Mouse (Mus musculus): ENCODE data around the gene Serpinb9. TPM values are rescaled to one million over a fixed set of nuclear protein-coding genes. Genes with fewer than 3 reads are reported as not detected.
"Not testable (repeated sequence)": the region's sequence is repeated elsewhere in the genome, so short reads cannot be mapped to it uniquely, and the experiment has no call there.

Gene Serpinb9
- polyA plus RNA-seq, 1 experiment from 2014 or later, result 10.8 TPM

DNA sequence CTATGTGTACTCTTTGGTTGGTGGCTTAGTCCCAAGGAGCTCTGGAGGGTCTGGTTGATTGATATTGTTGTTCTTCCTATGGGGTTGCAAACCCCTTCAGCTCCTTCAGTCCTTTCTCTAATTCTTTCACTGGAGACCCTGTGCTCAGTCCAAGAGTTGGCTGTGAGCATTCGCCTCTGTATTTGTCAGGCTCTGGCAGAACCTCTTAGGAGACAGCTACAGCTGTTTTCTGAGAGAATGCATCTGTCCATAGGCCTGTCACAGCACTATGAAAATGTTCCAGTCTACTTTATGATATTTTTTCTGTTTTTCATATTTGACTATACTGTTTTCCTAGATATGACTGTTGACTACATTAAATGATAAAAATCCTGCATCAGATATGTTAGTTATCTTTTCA, 9.3 kb downstream of the Serpinb9 start:
- Histone ChIP-seq H3K36me3 (ENCODE audit: control insufficient read depth, insufficient read depth, low read length) (0 out of 2 replicates have a peak, but pooled peaks cover 12% of the 10 kb centered on the region), H3K27ac (ENCODE audit: low read depth) (no peak overlapping the region), H3K4me1 (replicated peaks; ENCODE audit: control insufficient read depth, insufficient read depth, low read length) (no peaks in the 10 kb centered on the region), H3K4me3 (ENCODE audit: low read depth, low read length) (no peak overlapping the region), H3K27me3 (replicated peaks; ENCODE audit: control insufficient read depth, insufficient read depth, low read length) (no peaks in the 10 kb centered on the region), H3K9me3 (ENCODE audit: control insufficient read depth, low read length) (no peaks in the 10 kb centered on the region), H3K9ac (ENCODE audit: low read length) (no peak overlapping the region), H3K4me2 (ENCODE audit: low read length) (no peak overlapping the region)
- ATAC-seq (replicated peaks; ENCODE audit: low FRiP score, low TSS enrichment, low read depth) (no peak), DNase-seq (ENCODE audit: low spot score) (no peak)
- 79% methylated on average over 1 of the region's 1 CpGs for WGBS

GRCm38 (mm10) chr13:33013271-33013670, 10.2 kb downstream of the Serpinb9 start:
- H3K4me2 ChIP-seq (ENCODE audit: low read length), result no peak overlapping the region
- no peak overlapping the region for H3K27ac ChIP-seq (ENCODE audit: low read depth)
- no peak for DNase-seq (ENCODE audit: low spot score)
- 0 out of 2 replicates have a peak, but pooled peaks cover 12% of the 10 kb centered on the region for H3K36me3 ChIP-seq (ENCODE audit: control insufficient read depth, insufficient read depth, low read length)
- H3K4me1 ChIP-seq (replicated peaks; ENCODE audit: control insufficient read depth, insufficient read depth, low read length), result no peaks in the 10 kb centered on the region
- H3K9me3 ChIP-seq (ENCODE audit: control insufficient read depth, low read length), result no peaks in the 10 kb centered on the region
- WGBS, result 49% methylated on average over 2 of the region's 2 CpGs
- ATAC-seq (replicated peaks; ENCODE audit: low FRiP score, low TSS enrichment, low read depth), result no peak
- no peak overlapping the region for H3K4me3 ChIP-seq (ENCODE audit: low read depth, low read length)
- H3K27me3 ChIP-seq (replicated peaks; ENCODE audit: control insufficient read depth, insufficient read depth, low read length), result no peaks in the 10 kb centered on the region
- H3K9ac ChIP-seq (ENCODE audit: low read length), result no peak overlapping the region

GRCm38 (mm10) chr13:33022371-33022770, 19.3 kb downstream of the Serpinb9 start:
- ATAC-seq (replicated peaks; ENCODE audit: low FRiP score, low TSS enrichment, low read depth) (no peak), DNase-seq (ENCODE audit: low spot score) (no peak)
- Histone ChIP-seq H3K27ac (ENCODE audit: low read depth) (no peak overlapping the region), H3K9me3 (ENCODE audit: control insufficient read depth, low read length) (peaks cover 6% of the 10 kb centered on the region; the same call in 1 of the 2 replicates), H3K9ac (ENCODE audit: low read length) (no peak overlapping the region), H3K4me1 (replicated peaks; ENCODE audit: control insufficient read depth, insufficient read depth, low read length) (no peaks in the 10 kb centered on the region), H3K36me3 (ENCODE audit: control insufficient read depth, insufficient read depth, low read length) (no peaks in the 10 kb centered on the region), H3K4me2 (ENCODE audit: low read length) (no peak overlapping the region), H3K4me3 (ENCODE audit: low read depth, low read length) (no peak overlapping the region), H3K27me3 (replicated peaks; ENCODE audit: control insufficient read depth, insufficient read depth, low read length) (no peaks in the 10 kb centered on the region)
- WGBS, result 89% methylated on average over 1 of the region's 1 CpGs

DNA sequence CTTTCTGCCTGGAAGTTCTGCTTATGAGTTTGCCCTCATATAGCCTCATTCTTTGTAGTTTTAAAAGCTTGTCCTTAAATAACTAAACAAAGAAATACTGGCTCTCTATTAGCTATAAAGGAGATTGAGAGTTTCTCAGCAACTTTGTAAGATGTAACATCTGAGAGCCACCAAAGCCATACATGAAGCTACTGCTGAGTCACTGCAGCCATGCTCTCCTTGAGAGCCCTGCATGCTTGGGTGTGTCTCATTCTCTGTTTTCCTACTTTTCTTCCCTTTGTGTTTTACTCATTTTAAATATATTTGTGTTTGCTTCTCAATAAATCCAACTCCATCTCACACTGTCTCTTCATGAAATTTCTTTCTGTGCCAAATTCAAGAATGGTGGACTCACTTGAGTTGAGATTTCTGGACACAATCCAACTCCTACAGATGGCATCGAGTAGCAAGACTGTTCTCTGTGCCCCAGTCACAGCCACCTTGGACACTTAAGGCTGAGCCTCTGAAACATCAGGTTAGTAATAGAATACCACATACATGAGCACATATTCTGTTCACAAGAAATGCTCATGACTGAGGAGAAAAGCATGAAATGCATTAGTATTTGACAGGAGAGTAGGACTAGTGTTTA, 23.5 kb downstream of the Serpinb9 start:
- no peaks in the 10 kb centered on the region for H3K36me3 ChIP-seq (ENCODE audit: control insufficient read depth, insufficient read depth, low read length)
- no peak overlapping the region for H3K4me2 ChIP-seq (ENCODE audit: low read length)
- H3K27ac ChIP-seq (ENCODE audit: low read depth), result no peak overlapping the region
- H3K9me3 ChIP-seq (ENCODE audit: control insufficient read depth, low read length), result no peaks in the 10 kb centered on the region
- H3K27me3 ChIP-seq (replicated peaks; ENCODE audit: control insufficient read depth, insufficient read depth, low read length), result no peaks in the 10 kb centered on the region
- 81% methylated on average over 1 of the region's 1 CpGs for WGBS
- H3K4me3 ChIP-seq (ENCODE audit: low read depth, low read length), result no peak overlapping the region
- no peaks in the 10 kb centered on the region for H3K4me1 ChIP-seq (replicated peaks; ENCODE audit: control insufficient read depth, insufficient read depth, low read length)
- DNase-seq (ENCODE audit: low spot score) (no peak), ATAC-seq (replicated peaks; ENCODE audit: low FRiP score, low TSS enrichment, low read depth) (no peak)
- H3K9ac ChIP-seq (ENCODE audit: low read length), result no peak overlapping the region

GRCm38 (mm10) chr13:33027244-33027643, 24.2 kb downstream of the Serpinb9 start, which contains the start of gene Serpinb9b:
Gene Serpinb9b (plus strand): TSS chr13:33027416.
- no peaks in the 10 kb centered on the region for H3K27me3 ChIP-seq (replicated peaks; ENCODE audit: control insufficient read depth, insufficient read depth, low read length)
- no peak within 1 kb of the TSS for H3K9ac ChIP-seq (ENCODE audit: low read length)
- no peak within 1 kb of the TSS for H3K4me3 ChIP-seq (ENCODE audit: low read depth, low read length)
- ATAC-seq (replicated peaks; ENCODE audit: low FRiP score, low TSS enrichment, low read depth) (no peak), DNase-seq (ENCODE audit: low spot score) (no peak)
- no peaks in the 10 kb centered on the region for H3K4me1 ChIP-seq (replicated peaks; ENCODE audit: control insufficient read depth, insufficient read depth, low read length)
- no peak within 1 kb of the TSS for H3K4me2 ChIP-seq (ENCODE audit: low read length)
- H3K36me3 ChIP-seq (ENCODE audit: control insufficient read depth, insufficient read depth, low read length), result no peaks in the 10 kb centered on the region
- no peaks in the 10 kb centered on the region for H3K9me3 ChIP-seq (ENCODE audit: control insufficient read depth, low read length)
- WGBS, result 72% methylated on average over 2 of the region's 2 CpGs
- no peak within 1 kb of the TSS for H3K27ac ChIP-seq (ENCODE audit: low read depth)

DNA sequence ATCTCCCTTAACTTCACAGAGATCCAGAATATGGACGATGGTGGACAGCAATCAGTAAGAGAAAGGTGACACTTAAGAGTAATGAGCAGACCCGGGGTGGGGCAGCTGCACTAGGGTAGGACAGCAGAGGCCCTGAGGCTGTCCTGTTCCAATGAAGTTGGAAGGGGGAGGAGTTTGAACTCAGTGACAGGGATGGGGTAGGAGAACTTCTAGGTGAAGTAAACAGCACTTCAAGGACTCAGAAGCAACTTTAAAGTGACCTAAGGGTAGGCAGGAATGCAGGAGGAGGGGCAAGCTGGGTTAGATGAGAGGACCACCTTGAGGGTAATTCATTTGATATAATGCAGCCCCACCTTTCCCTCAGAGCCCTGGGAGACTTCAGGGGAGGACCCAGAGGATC, 25.1 kb downstream of the Serpinb9 start:
- DNase-seq (ENCODE audit: low spot score) (no peak), ATAC-seq (replicated peaks; ENCODE audit: low FRiP score, low TSS enrichment, low read depth) (no peak)
- H3K36me3 ChIP-seq (ENCODE audit: control insufficient read depth, insufficient read depth, low read length), result no peaks in the 10 kb centered on the region

GRCm38 (mm10) chr13:33028550-33028949, 25.5 kb downstream of the Serpinb9 start:
- no peak for ATAC-seq (replicated peaks; ENCODE audit: low FRiP score, low TSS enrichment, low read depth)
- 41% methylated on average over 2 of the region's 2 CpGs for WGBS
- no peaks in the 10 kb centered on the region for H3K27me3 ChIP-seq (replicated peaks; ENCODE audit: control insufficient read depth, insufficient read depth, low read length)

More for the DNA sequence above, 25.1 kb downstream of the Serpinb9 start:
- no peak overlapping the region for H3K4me3 ChIP-seq (ENCODE audit: low read depth, low read length)
- WGBS, result 23% methylated on average over 2 of the region's 2 CpGs
- no peaks in the 10 kb centered on the region for H3K4me1 ChIP-seq (replicated peaks; ENCODE audit: control insufficient read depth, insufficient read depth, low read length)
- H3K27me3 ChIP-seq (replicated peaks; ENCODE audit: control insufficient read depth, insufficient read depth, low read length), result no peaks in the 10 kb centered on the region
- H3K4me2 ChIP-seq (ENCODE audit: low read length), result no peak overlapping the region
- no peak overlapping the region for H3K27ac ChIP-seq (ENCODE audit: low read depth)
- no peak overlapping the region for H3K9ac ChIP-seq (ENCODE audit: low read length)
- no peaks in the 10 kb centered on the region for H3K9me3 ChIP-seq (ENCODE audit: control insufficient read depth, low read length)

DNA sequence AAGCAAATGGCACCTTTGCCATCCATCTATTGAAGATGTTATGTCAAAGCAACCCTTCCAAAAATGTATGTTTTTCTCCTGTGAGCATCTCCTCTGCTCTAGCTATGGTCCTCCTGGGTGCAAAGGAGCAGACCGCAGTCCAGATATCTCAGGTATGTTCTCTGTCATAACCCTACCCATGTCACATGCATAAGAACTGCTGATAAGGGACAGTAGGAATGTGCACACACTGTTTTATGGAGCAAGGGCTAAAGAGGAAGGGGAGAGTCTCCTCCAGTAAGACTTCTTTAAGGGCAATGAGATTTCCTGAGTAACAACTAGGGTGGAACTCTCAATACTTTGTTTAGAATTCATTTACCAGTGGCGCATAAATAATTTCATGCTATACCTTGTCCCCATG, 26.4 kb downstream of the Serpinb9 start:
- H3K27ac ChIP-seq (ENCODE audit: low read depth); ATAC-seq (replicated peaks; ENCODE audit: low FRiP score, low TSS enrichment, low read depth); H3K9ac ChIP-seq (ENCODE audit: low read length); H3K27me3 ChIP-seq (replicated peaks; ENCODE audit: control insufficient read depth, insufficient read depth, low read length); H3K4me3 ChIP-seq (ENCODE audit: low read depth, low read length); H3K36me3 ChIP-seq (ENCODE audit: control insufficient read depth, insufficient read depth, low read length); H3K9me3 ChIP-seq (ENCODE audit: control insufficient read depth, low read length); DNase-seq (ENCODE audit: low spot score); H3K4me1 ChIP-seq (replicated peaks; ENCODE audit: control insufficient read depth, insufficient read depth, low read length); H3K4me2 ChIP-seq (ENCODE audit: low read length): not testable (repeated sequence)
- WGBS, result 91% methylated on average over 2 of the region's 2 CpGs

More at GRCm38 (mm10) chr13:33028550-33028949, 25.5 kb downstream of the Serpinb9 start:
- Histone ChIP-seq H3K9me3 (ENCODE audit: control insufficient read depth, low read length) (no peaks in the 10 kb centered on the region), H3K4me2 (ENCODE audit: low read length) (no peak overlapping the region), H3K4me3 (ENCODE audit: low read depth, low read length) (no peak overlapping the region), H3K27ac (ENCODE audit: low read depth) (no peak overlapping the region), H3K4me1 (replicated peaks; ENCODE audit: control insufficient read depth, insufficient read depth, low read length) (no peaks in the 10 kb centered on the region), H3K36me3 (ENCODE audit: control insufficient read depth, insufficient read depth, low read length) (no peaks in the 10 kb centered on the region), H3K9ac (ENCODE audit: low read length) (no peak overlapping the region)
- no peak for DNase-seq (ENCODE audit: low spot score)

GRCm38 (mm10) chr13:33030281-33030680, 27.2 kb downstream of the Serpinb9 start:
- Histone ChIP-seq H3K4me1 (replicated peaks; ENCODE audit: control insufficient read depth, insufficient read depth, low read length) (no peaks in the 10 kb centered on the region), H3K4me2 (ENCODE audit: low read length) (no peak overlapping the region), H3K27ac (ENCODE audit: low read depth) (no peak overlapping the region), H3K4me3 (ENCODE audit: low read depth, low read length) (no peak overlapping the region), H3K9ac (ENCODE audit: low read length) (no peak overlapping the region), H3K27me3 (replicated peaks; ENCODE audit: control insufficient read depth, insufficient read depth, low read length) (no peaks in the 10 kb centered on the region), H3K9me3 (ENCODE audit: control insufficient read depth, low read length) (no peaks in the 10 kb centered on the region), H3K36me3 (ENCODE audit: control insufficient read depth, insufficient read depth, low read length) (no peaks in the 10 kb centered on the region)
- DNase-seq (ENCODE audit: low spot score) (no peak), ATAC-seq (replicated peaks; ENCODE audit: low FRiP score, low TSS enrichment, low read depth) (no peak)
- WGBS, result 98% methylated on average over 2 of the region's 3 CpGs

Measured in intestine, embryonic 14.5 days (tissue).